Comparison of ENCODE assay signal across 7 mouse cellular contexts in genomic region chr7:30168914-30169582, GRCm38 (mm10). TPM values are rescaled to one million over a fixed set of nuclear protein-coding genes. Genes with fewer than 3 reads are reported as not detected.
DNase-seq lines count a peak whose midpoint lies in the region; ATAC-seq lines count a peak whose summit lies in the region.

No protein-coding gene starts in this region.

- peak; percentile 17 for ATAC-seq in lung, embryonic 16.5 days (ENCODE audit: low read depth)
- peak; percentile 46 for ATAC-seq in hindbrain, embryonic 13.5 days (ENCODE audit: low FRiP score)
- peak; percentile 28 for ATAC-seq in midbrain, embryonic 11.5 days (ENCODE audit: low FRiP score)

- peak overlapping the region; percentile 79 for H3K4me2 ChIP-seq in lung, embryonic 16.5 days (ENCODE audit: low read depth, low read length)
- peak overlapping the region; percentile 61 for H3K4me2 ChIP-seq in hindbrain, embryonic 13.5 days
- peak overlapping the region; percentile 57 for H3K4me2 ChIP-seq in midbrain, embryonic 11.5 days

- H3K4me1 ChIP-seq in lung, embryonic 16.5 days (replicated peaks; ENCODE audit: control insufficient read depth, insufficient read depth, low read length): peaks cover 8% of the 10 kb centered on the region; the same call in 1 of the 2 replicates
- peaks cover 28% of the 10 kb centered on the region for H3K4me1 ChIP-seq in hindbrain, embryonic 13.5 days (replicated peaks)
- H3K4me1 ChIP-seq in midbrain, embryonic 11.5 days (ENCODE audit: control insufficient read depth, insufficient read depth, low read length): peaks cover 5% of the 10 kb centered on the region

- H3K36me3 ChIP-seq in lung, embryonic 16.5 days (ENCODE audit: control insufficient read depth, insufficient read depth, low read length): peaks cover 29% of the 10 kb centered on the region
- peaks cover 36% of the 10 kb centered on the region for H3K36me3 ChIP-seq in hindbrain, embryonic 13.5 days
- peaks cover 20% of the 10 kb centered on the region for H3K36me3 ChIP-seq in midbrain, embryonic 11.5 days (ENCODE audit: control insufficient read depth, insufficient read depth, low read length)

- WGBS in lung, embryonic 16.5 days: 2% methylated on average over 21 of the region's 21 CpGs
- 1% methylated on average over 21 of the region's 21 CpGs for WGBS in hindbrain, embryonic 13.5 days
- 4% methylated on average over 21 of the region's 21 CpGs for WGBS in midbrain, embryonic 11.5 days

- intact Hi-C loops in left cerebral cortex, postnatal 25 days (cut with DNase I): loop anchor here (2.0 kb wide), 1 partner anchor 74 kb away; the partner anchor contains the start of gene Zfp260

- peak overlapping the region; percentile 92 for H3K9ac ChIP-seq in lung, embryonic 16.5 days (ENCODE audit: low read length)
- H3K9ac ChIP-seq in hindbrain, embryonic 13.5 days: peak overlapping the region; percentile 79
- peak overlapping the region; percentile 94 for H3K9ac ChIP-seq in midbrain, embryonic 11.5 days (ENCODE audit: low read length)

- no peaks in the 10 kb centered on the region for H3K27me3 ChIP-seq in lung, embryonic 16.5 days (ENCODE audit: control insufficient read depth, insufficient read depth, low read depth, low read length)
- no peaks in the 10 kb centered on the region for H3K27me3 ChIP-seq in hindbrain, embryonic 13.5 days
- no peaks in the 10 kb centered on the region for H3K27me3 ChIP-seq in midbrain, embryonic 11.5 days (ENCODE audit: control insufficient read depth, insufficient read depth, low read length)

- H3K9me3 ChIP-seq in lung, embryonic 16.5 days (ENCODE audit: control insufficient read depth, low read length): peaks cover 29% of the 10 kb centered on the region
- peaks cover 18% of the 10 kb centered on the region for H3K9me3 ChIP-seq in hindbrain, embryonic 13.5 days
- peaks cover 26% of the 10 kb centered on the region for H3K9me3 ChIP-seq in midbrain, embryonic 11.5 days (ENCODE audit: control insufficient read depth, low read length)

- peak overlapping the region; percentile 78 for H3K4me3 ChIP-seq in lung, embryonic 16.5 days (ENCODE audit: low read length)
- H3K4me3 ChIP-seq in hindbrain, embryonic 13.5 days: peak overlapping the region; percentile 62
- H3K4me3 ChIP-seq in midbrain, embryonic 11.5 days (ENCODE audit: low read depth, low read length): peak overlapping the region; percentile 72

- H3K27ac ChIP-seq in lung, embryonic 16.5 days (ENCODE audit: low read length): peak overlapping the region; percentile 90
- H3K27ac ChIP-seq in hindbrain, embryonic 13.5 days: peak overlapping the region; percentile 92
- peak overlapping the region; percentile 82 for H3K27ac ChIP-seq in midbrain, embryonic 11.5 days (ENCODE audit: low read depth, low read length)

- no peak for DNase-seq in lung, postnatal 14 days
- DNase-seq in embryo, embryonic 11.5 days (ENCODE audit: low read depth, low spot score): peak; percentile 41
- no peak for DNase-seq in midbrain, embryonic 11.5 days (ENCODE audit: low spot score, missing footprints)
- DNase-seq in left cerebral cortex, postnatal 25 days (ENCODE audit: low spot score in 2 of 2): no peak
- DNase-seq in right cerebral cortex, postnatal 14 days: no peak

RNA-seq across cellular contexts. Expression of gene Zfp146, which starts 0.5 kb away (rescaled TPM):
- 13.7 and 14.8 TPM in 2 replicates for polyA plus RNA-seq in lung, embryonic 16.5 days (2015; fragmentation: Nextera tagmentation; extraction: Ambion mirVana)
- 17.5 and 18.6 TPM in 2 replicates for polyA plus RNA-seq in hindbrain, embryonic 13.5 days (2015; fragmentation: Nextera tagmentation; extraction: Ambion mirVana)
- 16.6 and 18.1 TPM in 2 replicates for polyA plus RNA-seq in midbrain, embryonic 11.5 days (2014; fragmentation: Nextera tagmentation; extraction: Ambion mirVana)
- 10 to 100 TPM; 48.5 to 49.7 TPM for total RNA-seq in left cerebral cortex, postnatal 25 days (2021)

RNA-seq across cellular contexts. Expression of gene Cox7a1, which starts 14.9 kb away (rescaled TPM):
- 17.1 and 20.2 TPM in 2 replicates for polyA plus RNA-seq in lung, embryonic 16.5 days (2015; fragmentation: Nextera tagmentation; extraction: Ambion mirVana)
- 4.5 and 8.0 TPM in 2 replicates for polyA plus RNA-seq in hindbrain, embryonic 13.5 days (2015; fragmentation: Nextera tagmentation; extraction: Ambion mirVana)
- polyA plus RNA-seq in midbrain, embryonic 11.5 days (2014; fragmentation: Nextera tagmentation; extraction: Ambion mirVana): 3.5 and 4.1 TPM in 2 replicates
- total RNA-seq in left cerebral cortex, postnatal 25 days (2021): 1 to 10 TPM; 5.5 to 6.0 TPM

RNA-seq across cellular contexts. Expression of gene Capns1, which starts 29.6 kb away (rescaled TPM):
- polyA plus RNA-seq in lung, embryonic 16.5 days (2015; fragmentation: Nextera tagmentation; extraction: Ambion mirVana): 91.2 and 99.5 TPM in 2 replicates
- polyA plus RNA-seq in hindbrain, embryonic 13.5 days (2015; fragmentation: Nextera tagmentation; extraction: Ambion mirVana): 68.1 and 78.1 TPM in 2 replicates
- 39.0 and 43.9 TPM in 2 replicates for polyA plus RNA-seq in midbrain, embryonic 11.5 days (2014; fragmentation: Nextera tagmentation; extraction: Ambion mirVana)
- total RNA-seq in left cerebral cortex, postnatal 25 days (2021): 100 to 1,000 TPM; 180 to 183 TPM

RNA-seq across cellular contexts. Expression of gene Zfp382, which starts 47.3 kb away (rescaled TPM):
- polyA plus RNA-seq in lung, embryonic 16.5 days (2015; fragmentation: Nextera tagmentation; extraction: Ambion mirVana): 11.6 and 14.3 TPM in 2 replicates
- 17.5 and 19.8 TPM in 2 replicates for polyA plus RNA-seq in hindbrain, embryonic 13.5 days (2015; fragmentation: Nextera tagmentation; extraction: Ambion mirVana)
- 4.4 and 5.8 TPM in 2 replicates for polyA plus RNA-seq in midbrain, embryonic 11.5 days (2014; fragmentation: Nextera tagmentation; extraction: Ambion mirVana)
- total RNA-seq in left cerebral cortex, postnatal 25 days (2021): 10 to 100 TPM; 34.9 to 36.0 TPM
